Mouse (Mus musculus) kidney, embryonic 16.5 days (tissue): Measurements from ENCODE around the gene Rasgrf1. TPM values are rescaled to one million over a fixed set of nuclear protein-coding genes. Genes with fewer than 3 reads are reported as not detected.
A peak's percentile ranks its signal among the peaks of the same experiment; 100 is the strongest.
"Not testable (repeated sequence)": the region's sequence is repeated elsewhere in the genome, so short reads cannot be mapped to it uniquely, and the experiment has no call there.

Experiments
- ATAC-seq: fragments of 200-750 bp; cut with Nextera tagmentation; 2 replicates; pipeline ENCODE4 v1.8.0; 2017; ENCODE audit warnings: moderate TSS enrichment; ENCODE audit not compliant: low FRiP score, low TSS enrichment
- H3K27ac ChIP-seq: fragments of 300-500 bp; sonication (generic); 2 replicates; pipeline ENCODE4 v1.5.1; 2014; ENCODE audit warnings: low read length
- H3K27me3 ChIP-seq: fragments of 300-500 bp; sonication (generic); 2 replicates; pipeline ENCODE4 v1.6.1; 2014; ENCODE audit warnings: low read length, control low read depth, mixed read lengths; ENCODE audit not compliant: insufficient read depth
- H3K36me3 ChIP-seq: fragments of 300-500 bp; sonication (generic); 2 replicates; pipeline ENCODE4 v1.6.1; 2014; ENCODE audit warnings: low read length, control low read depth, mixed read lengths; ENCODE audit not compliant: insufficient read depth
- H3K4me1 ChIP-seq: fragments of 300-500 bp; sonication (generic); 2 replicates; pipeline ENCODE4 v1.6.1; 2014; ENCODE audit warnings: low read length, control low read depth, mixed read lengths; ENCODE audit not compliant: insufficient read depth
- H3K4me2 ChIP-seq: fragments of 300-500 bp; sonication (generic); replicated peaks from 2 replicates; pipeline ENCODE4 v1.6.1; 2014; ENCODE audit warnings: low read depth, low read length
- H3K4me3 ChIP-seq: fragments of 300-500 bp; sonication (generic); 2 replicates; pipeline ENCODE4 v1.5.1; 2014; ENCODE audit warnings: mild to moderate bottlenecking, low read length
- H3K9ac ChIP-seq: fragments of 300-500 bp; sonication (generic); replicated peaks from 2 replicates; pipeline ENCODE4 v1.6.1; 2014; ENCODE audit warnings: low read length
- H3K9me3 ChIP-seq: fragments of 300-500 bp; sonication (generic); 2 replicates; pipeline ENCODE4 v1.6.1; 2016; ENCODE audit warnings: low read length, control low read depth
- WGBS: fragments of 180-500 bp; shearing (Covaris S2); extraction: QIAGEN DNeasy Blood & Tissue Kit; methylation state at CpG from one replicate; pipeline ENCODE4 v1.1.7; 2014; 5-methylcytosine and 5-hydroxymethylcytosine counted together
- polyA plus RNA-seq: library from polyadenylated mRNA; unstranded; fragments of >200 nt; fragmentation: Nextera tagmentation; extraction: Ambion mirVana; gene quantifications from 2 replicates; pipeline ENCODE4 v1.2.1, GENCODE M21; 2015

Rasgrf1 gene
- polyA plus RNA-seq, 1 experiment from 2014 or later = 0.20 TPM

DNA sequence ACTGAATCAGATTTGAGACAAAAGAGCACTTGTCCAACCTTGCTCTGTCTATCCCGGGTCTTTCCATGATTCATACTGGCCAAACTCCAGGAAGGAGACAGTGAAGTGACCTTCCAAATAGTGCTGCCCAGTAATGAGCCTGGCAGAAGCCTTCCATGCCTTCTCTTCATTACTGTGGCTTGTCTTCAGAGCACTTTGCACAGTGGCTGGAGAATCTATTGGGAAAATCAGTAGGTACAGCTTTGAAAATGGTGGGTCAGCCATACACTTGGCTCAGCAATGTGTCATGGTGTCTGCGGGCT is 150.8 kb downstream of the Rasgrf1 start:
- no peak overlapping the region for H3K27ac ChIP-seq
- no peak overlapping the region for H3K4me2 ChIP-seq
- H3K4me1 ChIP-seq = no peaks in the 10 kb centered on the region
- no peak overlapping the region for H3K9ac ChIP-seq
- ATAC-seq = no peak
- H3K27me3 ChIP-seq = no peaks in the 10 kb centered on the region
- 86% methylated on average over 2 of the region's 2 CpGs for WGBS
- no peaks in the 10 kb centered on the region for H3K36me3 ChIP-seq
- no peak overlapping the region for H3K4me3 ChIP-seq
- H3K9me3 ChIP-seq = no peaks in the 10 kb centered on the region

DNA sequence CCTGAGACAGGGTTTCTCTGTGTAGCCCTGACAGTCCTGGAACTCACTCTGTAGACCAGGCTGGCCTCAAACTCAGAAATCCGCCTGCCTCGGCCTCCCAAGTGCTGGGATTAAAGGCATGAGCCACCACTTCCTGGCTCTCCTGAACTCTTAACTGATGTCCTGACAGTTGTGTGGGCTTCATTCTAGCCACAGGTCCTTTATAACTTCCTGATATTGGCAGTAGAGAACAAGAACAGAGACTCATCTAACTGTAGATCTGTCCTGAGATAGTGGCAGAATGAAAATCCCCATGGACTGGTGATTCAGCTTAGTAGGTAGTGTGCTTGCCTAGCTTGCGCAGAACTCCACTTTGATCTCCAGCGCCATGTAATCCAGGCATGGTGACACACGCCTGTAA is 151.2 kb downstream of the Rasgrf1 start:
- H3K9me3 ChIP-seq, H3K9ac ChIP-seq, H3K4me1 ChIP-seq, H3K4me2 ChIP-seq, H3K4me3 ChIP-seq, H3K27me3 ChIP-seq, H3K27ac ChIP-seq, H3K36me3 ChIP-seq, ATAC-seq: not testable (repeated sequence)
- WGBS = 92% methylated on average over 5 of the region's 5 CpGs

DNA sequence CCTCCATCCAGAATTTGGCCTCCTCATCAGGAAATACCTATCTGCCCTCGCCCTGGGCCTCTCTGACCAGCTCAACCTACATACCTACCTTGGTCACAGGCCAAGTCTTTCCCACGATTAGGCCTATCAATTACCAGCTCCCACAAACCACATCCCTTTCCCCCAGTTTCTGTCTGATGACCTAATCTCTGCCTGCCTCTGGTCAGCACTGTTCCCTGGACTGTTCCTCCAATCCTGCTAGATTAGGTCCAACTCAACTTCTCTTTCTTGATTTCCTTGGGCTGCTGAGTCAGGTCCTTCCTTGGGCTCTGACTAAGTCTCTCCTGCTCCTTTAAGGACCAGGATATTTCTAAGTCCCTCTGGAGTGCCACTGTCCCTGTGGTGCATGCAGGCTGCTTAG is 157.6 kb downstream of the Rasgrf1 start:
- WGBS = 72% methylated on average over 2 of the region's 2 CpGs
- Histone ChIP-seq H3K9ac (no peak overlapping the region), H3K9me3 (no peaks in the 10 kb centered on the region), H3K27ac (no peak overlapping the region), H3K4me1 (peaks cover 3% of the 10 kb centered on the region; the same call in 1 of the 2 replicates), H3K4me2 (no peak overlapping the region), H3K36me3 (no peaks in the 10 kb centered on the region), H3K4me3 (no peak overlapping the region), H3K27me3 (no peaks in the 10 kb centered on the region)
- no peak for ATAC-seq

DNA sequence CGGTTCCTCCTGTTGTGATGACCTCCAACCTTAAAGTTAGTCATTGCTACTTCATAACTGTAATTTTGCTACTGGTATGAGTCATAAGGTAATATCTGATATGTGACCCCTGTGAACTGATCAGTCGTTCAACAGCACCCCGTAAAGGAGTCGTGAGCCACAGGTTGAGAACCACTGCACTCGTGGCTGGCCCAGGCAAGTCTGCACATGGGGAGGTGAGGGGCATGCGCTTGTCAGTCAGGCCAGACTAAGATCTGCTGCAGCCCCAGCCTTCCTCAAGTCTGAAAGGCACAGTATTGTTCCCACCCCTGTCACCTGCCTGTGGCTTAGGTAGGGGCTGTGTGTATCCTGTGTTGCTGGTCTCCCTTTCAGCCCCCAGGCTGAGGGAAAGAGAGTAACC is 159.1 kb downstream of the Rasgrf1 start:
- Histone ChIP-seq H3K9ac (no peak overlapping the region), H3K4me3 (no peak overlapping the region), H3K27me3 (no peaks in the 10 kb centered on the region), H3K4me2 (no peak overlapping the region), H3K27ac (peak overlapping the region; percentile 55), H3K9me3 (no peaks in the 10 kb centered on the region), H3K36me3 (no peaks in the 10 kb centered on the region), H3K4me1 (peaks cover 3% of the 10 kb centered on the region; the same call in 1 of the 2 replicates)
- ATAC-seq = 0 out of 2 replicates have a peak, but pooled peaks have one; percentile 21
- 80% methylated on average over 6 of the region's 6 CpGs for WGBS

DNA sequence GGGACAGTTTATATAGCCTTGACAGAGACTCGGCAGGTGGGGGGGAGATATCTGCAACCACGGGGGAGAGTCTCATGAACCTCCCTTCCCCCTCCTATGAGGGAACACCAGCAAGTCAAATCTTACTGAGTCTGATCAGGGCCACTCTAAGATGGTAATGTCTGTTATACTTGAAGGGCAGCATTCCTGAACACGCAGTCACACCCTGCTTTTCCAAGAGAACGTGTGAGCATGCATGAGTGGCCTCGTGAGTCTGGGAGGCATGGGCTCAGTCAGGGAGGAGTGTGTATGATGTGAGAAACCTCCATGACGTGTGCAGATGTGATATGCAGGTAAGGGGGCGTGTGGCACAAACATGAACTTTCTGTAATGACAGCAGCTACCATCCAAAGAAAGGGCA is 159.8 kb downstream of the Rasgrf1 start:
- no peak overlapping the region for H3K4me3 ChIP-seq
- no peak overlapping the region for H3K9ac ChIP-seq
- no peaks in the 10 kb centered on the region for H3K27me3 ChIP-seq
- H3K4me2 ChIP-seq = no peak overlapping the region
- H3K36me3 ChIP-seq = no peaks in the 10 kb centered on the region
- no peaks in the 10 kb centered on the region for H3K9me3 ChIP-seq
- peak; percentile 78 for ATAC-seq
- H3K4me1 ChIP-seq = peaks cover 3% of the 10 kb centered on the region; the same call in 1 of the 2 replicates
- WGBS = 57% methylated on average over 7 of the region's 7 CpGs
- peak overlapping the region; percentile 55 for H3K27ac ChIP-seq

DNA sequence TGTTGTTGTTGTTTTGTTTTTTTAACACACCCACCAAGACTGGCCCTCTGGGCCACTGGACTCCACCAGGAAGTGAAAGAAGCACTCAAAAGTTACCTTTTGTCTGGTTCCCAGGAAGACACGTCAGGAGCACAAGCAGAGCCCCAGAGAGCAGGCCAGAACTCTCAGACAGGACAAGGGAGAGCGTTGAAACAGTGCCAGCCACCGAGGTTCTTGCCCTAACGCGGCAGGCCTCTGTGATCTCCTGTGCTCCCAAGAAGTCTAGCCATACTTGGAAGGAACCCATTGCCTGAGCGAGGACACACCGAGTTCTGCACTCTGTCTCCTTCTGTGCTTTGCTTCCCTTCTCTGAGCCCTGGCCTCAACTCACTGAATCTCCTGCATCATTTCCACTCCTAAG is 160.5 kb downstream of the Rasgrf1 start:
- Histone ChIP-seq H3K4me2 (no peak overlapping the region), H3K27me3 (no peaks in the 10 kb centered on the region), H3K36me3 (no peaks in the 10 kb centered on the region), H3K27ac (peak overlapping the region; percentile 22; the same call in 1 of the 2 replicates), H3K4me3 (no peak overlapping the region), H3K9me3 (no peaks in the 10 kb centered on the region), H3K4me1 (peaks cover 3% of the 10 kb centered on the region; the same call in 1 of the 2 replicates), H3K9ac (no peak overlapping the region)
- ATAC-seq = no peak
- 69% methylated on average over 7 of the region's 7 CpGs for WGBS

DNA sequence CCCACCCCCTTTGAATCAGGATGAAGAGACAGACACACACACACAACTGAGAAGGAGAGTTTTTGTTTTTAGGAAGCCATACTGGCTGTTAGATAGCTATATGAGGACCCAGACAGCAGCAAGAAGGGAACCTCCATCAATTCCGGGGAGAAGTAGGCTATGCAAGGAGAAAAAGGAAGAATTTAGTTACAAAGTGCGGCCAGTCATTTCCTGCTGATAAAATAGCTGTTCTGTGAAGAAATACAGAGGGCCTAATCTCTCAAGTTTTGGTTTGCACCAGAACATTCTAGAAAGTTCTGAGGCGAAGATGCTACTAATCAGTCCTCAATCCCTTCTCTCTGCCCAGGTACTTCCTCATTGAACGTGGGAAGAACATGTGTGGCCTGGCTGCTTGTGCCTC is 165.6 kb downstream of the Rasgrf1 start:
- no peaks in the 10 kb centered on the region for H3K27me3 ChIP-seq
- no peaks in the 10 kb centered on the region for H3K4me1 ChIP-seq
- H3K36me3 ChIP-seq = no peaks in the 10 kb centered on the region
- WGBS = 80% methylated on average over 4 of the region's 4 CpGs
- H3K27ac ChIP-seq = no peak overlapping the region
- no peak overlapping the region for H3K9ac ChIP-seq
- H3K4me2 ChIP-seq = no peak overlapping the region
- H3K9me3 ChIP-seq = no peaks in the 10 kb centered on the region
- ATAC-seq = no peak
- no peak overlapping the region for H3K4me3 ChIP-seq

DNA sequence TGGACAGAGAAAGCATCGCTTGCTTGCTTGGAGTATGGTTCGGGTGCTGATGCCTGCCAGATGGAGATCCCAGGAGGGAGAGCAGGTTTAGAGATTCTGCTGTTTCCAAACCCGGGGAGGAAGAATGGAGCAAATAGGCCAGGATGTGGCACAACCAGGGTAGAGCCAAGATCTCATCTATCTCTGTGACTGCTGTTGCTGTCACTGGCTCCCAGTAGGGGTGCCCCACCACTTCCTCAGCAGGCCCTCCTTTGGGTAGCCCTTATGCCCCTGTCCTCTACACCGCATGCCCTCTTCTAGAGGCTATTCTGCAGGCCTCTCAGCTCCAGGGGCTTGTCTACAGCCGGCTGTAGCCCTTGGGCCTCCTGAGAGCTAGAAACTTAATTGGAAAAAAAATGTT is 166.4 kb downstream of the Rasgrf1 start:
- WGBS = 89% methylated on average over 5 of the region's 5 CpGs
- Histone ChIP-seq H3K4me2 (no peak overlapping the region), H3K9me3 (no peaks in the 10 kb centered on the region), H3K36me3 (no peaks in the 10 kb centered on the region), H3K4me3 (no peak overlapping the region), H3K27ac (no peak overlapping the region), H3K9ac (no peak overlapping the region), H3K4me1 (no peaks in the 10 kb centered on the region), H3K27me3 (no peaks in the 10 kb centered on the region)
- ATAC-seq = no peak

Other genes starting within 250 kb of the Rasgrf1 start
- 102 and 112 TPM in 2 replicates for gene Tmed3, start 204.8 kb upstream of the Rasgrf1 start, polyA plus RNA-seq
- not detected in 2 replicates for gene Ankrd34c, start 171.4 kb upstream of the Rasgrf1 start, polyA plus RNA-seq
- 123 and 152 TPM in 2 replicates for gene Ctsh, start 144.2 kb downstream of the Rasgrf1 start, polyA plus RNA-seq
- gene Morf4l1, start 204.9 kb downstream of the Rasgrf1 start, polyA plus RNA-seq = 444 and 471 TPM in 2 replicates